Mouse (Mus musculus) cerebellum, adult 11-12 months (tissue): ENCODE results near the gene Cfap70.

Experiments used
- DNase-seq: peaks from one replicate; pipeline ENCODE4 v3.0.0; 2022

Gene Cfap70

GRCm38 (mm10) chr14:20451765-20452331 is at the start of gene Cfap70:
TSS of gene Cfap70 (minus strand) at chr14:20452226.
- DNase-seq: peak; percentile 3

GRCm38 (mm10) chr14:20499982-20500381 is 48.0 kb upstream of the Cfap70 start:
- DNase-seq: peak; percentile 37

GRCm38 (mm10) chr14:20496603-20497002 is 44.6 kb upstream of the Cfap70 start, which contains the start of gene Mss51:
TSS of gene Mss51 (minus strand) at chr14:20496901.
- DNase-seq: no peak

GRCm38 (mm10) chr14:20486031-20486430 is 34.0 kb upstream of the Cfap70 start:
- no peak for DNase-seq

- no peak for DNase-seq
These were observed 30.2 kb upstream of the Cfap70 start for GRCm38 (mm10) chr14:20482051-20482751.

- DNase-seq: no peak
These were observed 29.2 kb upstream of the Cfap70 start for GRCm38 (mm10) chr14:20481211-20481610.

- no peak for DNase-seq
These were observed 28.2 kb upstream of the Cfap70 start for GRCm38 (mm10) chr14:20480195-20480579.

- peak; percentile 80 for DNase-seq
These were observed 27.5 kb upstream of the Cfap70 start, which contains the start of gene Anxa7 for GRCm38 (mm10) chr14:20479291-20480194. TSS of gene Anxa7 (minus strand) at chr14:20480133.

- no peak for DNase-seq
These were observed 26.8 kb upstream of the Cfap70 start for GRCm38 (mm10) chr14:20478801-20479200.

- DNase-seq: no peak
These were observed 26.4 kb upstream of the Cfap70 start for GRCm38 (mm10) chr14:20478385-20478784.

GRCm38 (mm10) chr14:20477261-20478025 is 25.4 kb upstream of the Cfap70 start:
- DNase-seq: no peak

- no peak for DNase-seq
These were observed 8.2 kb upstream of the Cfap70 start for GRCm38 (mm10) chr14:20460216-20460615.

- DNase-seq: no peak
These were observed 6.4 kb upstream of the Cfap70 start for GRCm38 (mm10) chr14:20458378-20458777.

- no peak for DNase-seq
These were observed 903 bp upstream of the Cfap70 start for GRCm38 (mm10) chr14:20452929-20453328.

- no peak for DNase-seq
These were observed 724 bp downstream of the Cfap70 start for GRCm38 (mm10) chr14:20451302-20451701.

- DNase-seq: no peak
These were observed 4.8 kb downstream of the Cfap70 start for GRCm38 (mm10) chr14:20447209-20447608.

- DNase-seq: no peak
These were observed 9.8 kb downstream of the Cfap70 start for GRCm38 (mm10) chr14:20442252-20442651.

GRCm38 (mm10) chr14:20436976-20437375 is 15.1 kb downstream of the Cfap70 start:
- no peak for DNase-seq

GRCm38 (mm10) chr14:20432420-20432819 is 19.6 kb downstream of the Cfap70 start:
- no peak for DNase-seq

- DNase-seq: no peak
These were observed 20.3 kb downstream of the Cfap70 start for GRCm38 (mm10) chr14:20431726-20432125.

- no peak for DNase-seq
These were observed 22.2 kb downstream of the Cfap70 start for GRCm38 (mm10) chr14:20429833-20430232.

GRCm38 (mm10) chr14:20428593-20428992 is 23.4 kb downstream of the Cfap70 start:
- DNase-seq: no peak

GRCm38 (mm10) chr14:20423046-20423445 is 29.0 kb downstream of the Cfap70 start:
- DNase-seq: no peak
